Mouse (Mus musculus): ENCODE measurements around the gene Ackr4.

- TF ChIP-seq CTCF (IDR thresholded peaks at IDR 0.05; ENCODE audit: borderline replicate concordance, extremely low read depth, insufficient read depth, insufficient read length) = no peak
- TF ChIP-seq POLR2A (IDR thresholded peaks at IDR 0.05; ENCODE audit: borderline replicate concordance, extremely low read depth, insufficient read depth, insufficient read length, poor library complexity, severe bottlenecking) = no peak
These were observed 28.5 kb upstream of the Ackr4 start for GRCm38 (mm10) chr9:104155100-104155715.

Data from brain, embryonic 14.5 days (tissue).